Mouse (Mus musculus): Measurements from ENCODE around the gene Fbxo7.
A peak's percentile ranks its signal among the peaks of the same experiment; 100 is the strongest.
"Not testable (repeated sequence)": the region's sequence is repeated elsewhere in the genome, so short reads cannot be mapped to it uniquely, and the experiment has no call there.

Gene Fbxo7

GRCm38 (mm10) chr10:86021749-86022473, at the start of gene Fbxo7:
Gene Fbxo7 (plus strand): TSS chr10:86021972.
- DNase-seq (ENCODE audit: low spot score), result peak; percentile 77

- DNase-seq (ENCODE audit: low spot score), result no peak
These were observed 48.9 kb upstream of the Fbxo7 start for GRCm38 (mm10) chr10:85972915-85973314.

GRCm38 (mm10) chr10:85989412-85990115, 32.2 kb upstream of the Fbxo7 start:
- no peak for DNase-seq (ENCODE audit: low spot score)

GRCm38 (mm10) chr10:85992412-85992811, 29.4 kb upstream of the Fbxo7 start:
- no peak for DNase-seq (ENCODE audit: low spot score)

GRCm38 (mm10) chr10:85993836-85994235, 27.9 kb upstream of the Fbxo7 start:
- DNase-seq (ENCODE audit: low spot score), result no peak

- DNase-seq (ENCODE audit: low spot score), result no peak
These were observed 27.1 kb upstream of the Fbxo7 start for GRCm38 (mm10) chr10:85994543-85995104.

GRCm38 (mm10) chr10:86000447-86000846, 21.3 kb upstream of the Fbxo7 start:
- no peak for DNase-seq (ENCODE audit: low spot score)

GRCm38 (mm10) chr10:86006455-86006854, 15.3 kb upstream of the Fbxo7 start:
- DNase-seq (ENCODE audit: low spot score), result no peak

- no peak for DNase-seq (ENCODE audit: low spot score)
These were observed 12.1 kb upstream of the Fbxo7 start for GRCm38 (mm10) chr10:86009688-86010087.

GRCm38 (mm10) chr10:86010636-86011035, 11.1 kb upstream of the Fbxo7 start:
- DNase-seq (ENCODE audit: low spot score), result no peak

GRCm38 (mm10) chr10:86011172-86011571, 10.6 kb upstream of the Fbxo7 start:
- DNase-seq (ENCODE audit: low spot score), result no peak

- no peak for DNase-seq (ENCODE audit: low spot score)
These were observed 10.0 kb upstream of the Fbxo7 start, which contains the start of gene Bpifc for GRCm38 (mm10) chr10:86011781-86012180. Gene Bpifc (minus strand): TSS chr10:86011895.

- no peak for DNase-seq (ENCODE audit: low spot score)
These were observed 4.0 kb upstream of the Fbxo7 start for GRCm38 (mm10) chr10:86017781-86018180.

GRCm38 (mm10) chr10:86018813-86019212, 3.0 kb upstream of the Fbxo7 start:
- DNase-seq (ENCODE audit: low spot score), result no peak

GRCm38 (mm10) chr10:86021408-86021748, 394 bp upstream of the Fbxo7 start:
- no peak for DNase-seq (ENCODE audit: low spot score)

- no peak for DNase-seq (ENCODE audit: low spot score)
These were observed 673 bp downstream of the Fbxo7 start for GRCm38 (mm10) chr10:86022474-86022816.

GRCm38 (mm10) chr10:86023149-86023548, 1.4 kb downstream of the Fbxo7 start:
- DNase-seq (ENCODE audit: low spot score), result no peak

GRCm38 (mm10) chr10:86025906-86026305, 4.1 kb downstream of the Fbxo7 start:
- no peak for DNase-seq (ENCODE audit: low spot score)

- no peak for DNase-seq (ENCODE audit: low spot score)
These were observed 4.6 kb downstream of the Fbxo7 start for GRCm38 (mm10) chr10:86026354-86026753.

- DNase-seq (ENCODE audit: low spot score), result not testable (repeated sequence)
These were observed 5.0 kb downstream of the Fbxo7 start for GRCm38 (mm10) chr10:86026807-86027206.

GRCm38 (mm10) chr10:86030743-86031142, 9.0 kb downstream of the Fbxo7 start:
- no peak for DNase-seq (ENCODE audit: low spot score)

- DNase-seq (ENCODE audit: low spot score), result no peak
These were observed 10.7 kb downstream of the Fbxo7 start for GRCm38 (mm10) chr10:86032517-86032916.

GRCm38 (mm10) chr10:86034007-86034728, 12.4 kb downstream of the Fbxo7 start:
- DNase-seq (ENCODE audit: low spot score), result no peak

Measured in ovary, adult 18-20 months (tissue).